Comparison of ENCODE assay signal across 13 mouse cellular contexts in the genomic region with DNA sequence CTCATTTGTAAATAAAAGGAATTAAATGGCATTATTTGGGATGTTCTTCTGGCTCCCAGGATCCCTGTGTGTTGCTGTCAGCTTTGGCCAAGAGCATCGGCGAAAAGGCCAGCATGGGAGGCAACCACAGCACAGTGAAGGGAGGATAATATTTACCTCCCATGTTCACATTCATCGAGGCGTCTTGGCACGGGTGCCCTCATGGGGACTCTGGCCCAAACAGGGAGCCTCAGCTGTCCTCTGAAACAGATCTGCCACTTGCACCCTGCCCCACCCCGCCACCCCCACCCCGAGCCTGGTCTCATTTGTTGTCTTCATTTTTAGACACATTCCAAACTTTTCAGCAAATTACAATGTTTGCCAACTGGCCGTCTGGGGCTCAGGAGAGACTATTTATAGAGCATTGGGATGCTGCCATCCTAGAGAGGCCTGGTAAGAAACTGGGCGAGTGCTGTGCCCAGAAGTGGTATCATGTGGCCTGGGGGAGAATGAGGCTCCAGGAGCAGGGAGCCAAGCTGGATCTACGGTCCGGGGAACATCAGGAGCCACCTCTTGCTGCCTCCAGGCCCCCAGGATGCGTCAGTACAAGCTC. TPM values are rescaled to one million over a fixed set of nuclear protein-coding genes. Genes with fewer than 3 reads are reported as not detected.
DNase-seq lines count a peak whose midpoint lies in the region; ATAC-seq lines count a peak whose summit lies in the region.
"Had no signal": no experiment of that assay in that cellular context is flagged by ENCODE, and none has a peak within 500 bp of the region (broad histone marks: within the 10 kb centered on the region; RNA-seq: fewer than 3 reads in every experiment).

No protein-coding gene starts in this region.

- H3K4me2 ChIP-seq in heart, embryonic 16.5 days (ENCODE audit: low read depth, low read length), result no peak overlapping the region
- no peak overlapping the region for H3K4me2 ChIP-seq in hindbrain, embryonic 12.5 days (replicated peaks)
- H3K4me2 ChIP-seq: forebrain, embryonic 12.5 days; hindbrain, embryonic 15.5 days had no signal

- H3K36me3 ChIP-seq in heart, embryonic 16.5 days (ENCODE audit: control insufficient read depth, insufficient read depth), result no peaks in the 10 kb centered on the region
- no peaks in the 10 kb centered on the region for H3K36me3 ChIP-seq in hindbrain, embryonic 12.5 days
- H3K36me3 ChIP-seq: forebrain, embryonic 12.5 days; hindbrain, embryonic 15.5 days had no signal

- peaks cover 12% of the 10 kb centered on the region for H3K4me1 ChIP-seq in heart, embryonic 16.5 days (ENCODE audit: control insufficient read depth, insufficient read depth, low read length)
- H3K4me1 ChIP-seq in hindbrain, embryonic 12.5 days, result no peaks in the 10 kb centered on the region

- DNase-seq in gastrocnemius, adult 18-20 months (ENCODE audit: low spot score), result peak; percentile 67
- no peak for DNase-seq in gastrocnemius, postnatal 36 days
- DNase-seq in adipocyte (ENCODE audit: low spot score), result peak; percentile 75
- DNase-seq in cerebellum, postnatal 25 days, result peak; percentile 51 to 61
- DNase-seq: kidney, postnatal 14 days had no signal

- WGBS in heart, embryonic 16.5 days, result 59% methylated on average over 12 of the region's 12 CpGs
- WGBS in hindbrain, embryonic 12.5 days, result 83% methylated on average over 12 of the region's 12 CpGs

- ATAC-seq in heart, embryonic 16.5 days (replicated peaks; ENCODE audit: extremely low read depth, insufficient read depth, low FRiP score), result peak; percentile 55; the same call in 1 of the 2 replicates
- ATAC-seq in granulocyte monocyte progenitor cell, adult 5-6 weeks (replicated peaks; ENCODE audit: poor library complexity, severe bottlenecking), result no peak
- no peak for ATAC-seq in megakaryocyte-erythroid progenitor cell, adult 5-6 weeks (replicated peaks; ENCODE audit: low FRiP score, low TSS enrichment, poor library complexity, severe bottlenecking)
- ATAC-seq in hindbrain, embryonic 12.5 days (ENCODE audit: low FRiP score), result no peak

- no peak overlapping the region for H3K4me3 ChIP-seq in heart, embryonic 16.5 days (ENCODE audit: low read length)
- no peak overlapping the region for H3K4me3 ChIP-seq in hindbrain, embryonic 12.5 days
- H3K4me3 ChIP-seq: forebrain, embryonic 12.5 days; hindbrain, embryonic 15.5 days had no signal

- peak overlapping the region; percentile 64 for H3K27ac ChIP-seq in heart, embryonic 16.5 days (ENCODE audit: low read length)
- no peak overlapping the region for H3K27ac ChIP-seq in hindbrain, embryonic 12.5 days
- H3K27ac ChIP-seq: forebrain, embryonic 12.5 days; hindbrain, embryonic 15.5 days had no signal

- peaks cover 14% of the 10 kb centered on the region for H3K27me3 ChIP-seq in heart, embryonic 16.5 days (ENCODE audit: control insufficient read depth, insufficient read depth, low read length)
- H3K27me3 ChIP-seq in hindbrain, embryonic 12.5 days, result peaks cover 21% of the 10 kb centered on the region

- intact Hi-C loops in gastrocnemius, postnatal 36 days (cut with DNase I), result no loop called here

- no peak overlapping the region for H3K9ac ChIP-seq in heart, embryonic 16.5 days (ENCODE audit: low read length)
- no peak overlapping the region for H3K9ac ChIP-seq in hindbrain, embryonic 12.5 days
- H3K9ac ChIP-seq: forebrain, embryonic 12.5 days; hindbrain, embryonic 15.5 days had no signal

- no peaks in the 10 kb centered on the region for H3K9me3 ChIP-seq in heart, embryonic 16.5 days (replicated peaks; ENCODE audit: control insufficient read depth, low read length)
- no peaks in the 10 kb centered on the region for H3K9me3 ChIP-seq in hindbrain, embryonic 12.5 days (replicated peaks)
- H3K9me3 ChIP-seq: forebrain, embryonic 12.5 days; hindbrain, embryonic 15.5 days had no signal

RNA-seq across cellular contexts. Expression of a gene that starts 27.3 kb away (rescaled TPM):
- 1 to 10 TPM; 1.3 to 3.8 TPM for total RNA-seq in gastrocnemius, adult 18-20 months (2021)
- total RNA-seq in gastrocnemius, postnatal 36 days (2021), result 1 to 10 TPM; 3.1 to 3.5 TPM
- 14.9 and 15.0 TPM in 2 replicates for polyA plus RNA-seq in heart, embryonic 16.5 days (2015; fragmentation: Nextera tagmentation; extraction: Ambion mirVana)
- total RNA-seq in granulocyte monocyte progenitor cell, adult 5-6 weeks (2014; fragmentation: Nextera tagmentation), result not detected in 2 replicates
- total RNA-seq in granulocyte monocyte progenitor cell, adult 5-6 weeks (2017), result not detected in 2 replicates
- not detected in 2 replicates for total RNA-seq in megakaryocyte-erythroid progenitor cell, adult 5-6 weeks (2014; fragmentation: Nextera tagmentation)
- total RNA-seq in megakaryocyte-erythroid progenitor cell, adult 5-6 weeks (2017), result not detected in 2 replicates
- 1.4 and 1.9 TPM in 2 replicates for polyA plus RNA-seq in hindbrain, embryonic 12.5 days (2016; fragmentation: Nextera tagmentation; extraction: Ambion mirVana)
- total RNA-seq: neutrophil, adult 5-6 weeks had no signal

RNA-seq across cellular contexts. Expression of a gene that starts 45.4 kb away (rescaled TPM):
- not detected for total RNA-seq in gastrocnemius, adult 18-20 months (2021)
- total RNA-seq in gastrocnemius, postnatal 36 days (2021), result not detected
- polyA plus RNA-seq in heart, embryonic 16.5 days (2015; fragmentation: Nextera tagmentation; extraction: Ambion mirVana), result 2.3 and 2.4 TPM in 2 replicates
- not detected in 2 replicates for total RNA-seq in granulocyte monocyte progenitor cell, adult 5-6 weeks (2014; fragmentation: Nextera tagmentation)
- not detected in 2 replicates for total RNA-seq in granulocyte monocyte progenitor cell, adult 5-6 weeks (2017)
- total RNA-seq in megakaryocyte-erythroid progenitor cell, adult 5-6 weeks (2014; fragmentation: Nextera tagmentation), result not detected in 2 replicates
- not detected in 2 replicates for total RNA-seq in megakaryocyte-erythroid progenitor cell, adult 5-6 weeks (2017)
- 0.46 and 0.79 TPM in 2 replicates for polyA plus RNA-seq in hindbrain, embryonic 12.5 days (2016; fragmentation: Nextera tagmentation; extraction: Ambion mirVana)
- total RNA-seq: neutrophil, adult 5-6 weeks had no signal
- polyA plus RNA-seq: liver, embryonic 16.5 days had no signal

Comparison
In these comparisons a context has a peak if more than half of its experiments do, and no peak if none do; other contexts are left out.
1. DNase-seq: peak in gastrocnemius, adult 18-20 months (single experiment), adipocyte (single experiment) and cerebellum, postnatal 25 days (2 of 2); none in gastrocnemius, postnatal 36 days (0 of 2).